Mouse (Mus musculus) CH12.LX (cell line): ENCODE results near the gene Wbp1l.

ENCODE experiments used
- CHD2 ChIP-seq: IDR thresholded peaks from 2 replicates; pipeline ENCODE4 v1.6.1; 2011; ENCODE audit warnings: low read length, improper control_type of control experiment
- CTCF ChIP-seq, 2 experiments: IDR thresholded peaks in 1 of 2; conservative IDR thresholded peaks in 1 of 2; 2 replicates each; pipeline ENCODE4 v1.5.1; 2011 to 2012; ENCODE audit warnings: low read depth in 2 of 2, low read length in 2 of 2, improper control_type of control experiment in 1 of 2, inconsistent platforms in 1 of 2, mild to moderate bottlenecking in 1 of 2, moderate library complexity in 1 of 2
- JUN ChIP-seq: IDR thresholded peaks from 2 replicates; pipeline ENCODE4 v1.6.1; 2011; ENCODE audit warnings: low read depth, mild to moderate bottlenecking, low read length, improper control_type of control experiment, moderate library complexity; ENCODE audit not compliant: insufficient read depth
- MAX ChIP-seq: IDR thresholded peaks from 2 replicates; pipeline ENCODE4 v1.6.1; 2011; ENCODE audit warnings: low read length, improper control_type of control experiment
- MYC ChIP-seq: IDR thresholded peaks from 2 replicates; pipeline ENCODE4 v1.6.1; 2011; ENCODE audit warnings: low read depth, mild to moderate bottlenecking, improper control_type of control experiment, low read length
- NELFE ChIP-seq: IDR thresholded peaks from 2 replicates; pipeline ENCODE4 v1.6.1; 2011; ENCODE audit warnings: low read depth, low read length, improper control_type of control experiment
- NRF1 ChIP-seq: IDR thresholded peaks from 2 replicates; pipeline ENCODE4 v1.6.1; 2014; ENCODE audit warnings: low read depth, mild to moderate bottlenecking, inconsistent platforms, low read length, improper control_type of control experiment, moderate library complexity
- POLR2A ChIP-seq: IDR thresholded peaks from 2 replicates; pipeline ENCODE4 v1.6.1; 2011; ENCODE audit warnings: low read depth, mild to moderate bottlenecking, improper control_type of control experiment, low read length
- RAD21 ChIP-seq: IDR thresholded peaks from 2 replicates; pipeline ENCODE4 v1.6.1; 2011; ENCODE audit warnings: low read depth, mild to moderate bottlenecking, low read length, improper control_type of control experiment, moderate library complexity
- SMC3 ChIP-seq: IDR thresholded peaks from 2 replicates; pipeline ENCODE4 v1.6.1; 2011; ENCODE audit warnings: low read depth, low read length, improper control_type of control experiment
- TCF12 ChIP-seq: IDR thresholded peaks from 2 replicates; pipeline ENCODE4 v1.6.1; 2014; ENCODE audit warnings: low read depth, mild to moderate bottlenecking, inconsistent platforms, low read length, improper control_type of control experiment

- TF ChIP-seq CTCF (conservative IDR thresholded peaks at IDR 0.05 in 1 of 2, IDR thresholded peaks at IDR 0.05 in 1 of 2; ENCODE audit: low read depth in 2 of 2, low read length in 2 of 2) = no peak
- no peak for TF ChIP-seq NELFE
- TF ChIP-seq SMC3 = no peak
- no peak for TF ChIP-seq CHD2
- no peak for TF ChIP-seq MYC
- no peak for TF ChIP-seq POLR2A
- TF ChIP-seq TCF12 = no peak
- TF ChIP-seq RAD21 = no peak
- TF ChIP-seq NRF1 = no peak
- TF ChIP-seq MAX = no peak
- no peak for TF ChIP-seq JUN
Observed at GRCm38 (mm10) chr19:46658348-46658747, 59.5 kb downstream of the Wbp1l start.
